16 mouse cellular contexts compared by ENCODE assay signal in genomic region chr2:148888872-148889271, GRCm38 (mm10). TPM values are rescaled to one million over a fixed set of nuclear protein-coding genes. Genes with fewer than 3 reads are reported as not detected.
DNase-seq lines count a peak whose midpoint lies in the region; ATAC-seq and TF ChIP-seq lines count a peak whose summit lies in the region.
"Had no signal": no experiment of that assay in that cellular context is flagged by ENCODE, and none has a peak within 500 bp of the region (broad histone marks: within the 10 kb centered on the region; RNA-seq: fewer than 3 reads in every experiment).

No protein-coding gene starts in this region.

- H3K27me3 ChIP-seq in forebrain, embryonic 12.5 days: no peaks in the 10 kb centered on the region
- H3K27me3 ChIP-seq in hindbrain, embryonic 15.5 days: no peaks in the 10 kb centered on the region
- no peaks in the 10 kb centered on the region for H3K27me3 ChIP-seq in midbrain, embryonic 15.5 days (replicated peaks)

- 0 out of 2 replicates have a peak overlapping the region, but pooled peaks have one; percentile 67 for H3K27ac ChIP-seq in cortical plate, adult 2 months (ENCODE audit: insufficient read depth, low read length)
- H3K27ac ChIP-seq in forebrain, embryonic 12.5 days: peak overlapping the region; percentile 90
- H3K27ac ChIP-seq in hindbrain, embryonic 15.5 days (replicated peaks): peak overlapping the region; percentile 57
- H3K27ac ChIP-seq in midbrain, embryonic 15.5 days: peak overlapping the region; percentile 77
- H3K27ac ChIP-seq: liver, embryonic 14.5 days had no signal

- no peak for DNase-seq in cerebellum, postnatal 25 days
- no peak for DNase-seq in cerebellum, adult 11 months
- DNase-seq in left cerebral cortex, postnatal 4 days: no peak
- DNase-seq: cerebellum, adult 11-12 months; gastrocnemius, postnatal 14 days; kidney, postnatal 14 days; lung, postnatal 36 days; thymus, adult 2 months had no signal

- no peak overlapping the region for H3K4me3 ChIP-seq in cortical plate, adult 2 months (ENCODE audit: insufficient read depth, low read length)
- no peak overlapping the region for H3K4me3 ChIP-seq in forebrain, embryonic 12.5 days (replicated peaks)
- no peak overlapping the region for H3K4me3 ChIP-seq in hindbrain, embryonic 15.5 days
- no peak overlapping the region for H3K4me3 ChIP-seq in midbrain, embryonic 15.5 days

- no peaks in the 10 kb centered on the region for H3K9me3 ChIP-seq in forebrain, embryonic 12.5 days
- H3K9me3 ChIP-seq in hindbrain, embryonic 15.5 days: no peaks in the 10 kb centered on the region
- H3K9me3 ChIP-seq in midbrain, embryonic 15.5 days: no peaks in the 10 kb centered on the region

- ATAC-seq in forebrain, embryonic 12.5 days (ENCODE audit: low FRiP score): no peak
- ATAC-seq in hindbrain, embryonic 15.5 days (ENCODE audit: low FRiP score, low read depth): no peak
- ATAC-seq in midbrain, embryonic 15.5 days (replicated peaks): no peak
- ATAC-seq: intestine, postnatal 0 days had no signal

- intact Hi-C loops in left cerebral cortex, postnatal 4 days (cut with DNase I): no loop called here

- WGBS in forebrain, embryonic 12.5 days: 54% methylated on average over 3 of the region's 3 CpGs
- 77% methylated on average over 3 of the region's 3 CpGs for WGBS in hindbrain, embryonic 15.5 days
- WGBS in midbrain, embryonic 15.5 days: 58% methylated on average over 3 of the region's 3 CpGs

- no peaks in the 10 kb centered on the region for H3K4me1 ChIP-seq in cortical plate, adult 2 months (ENCODE audit: control insufficient read depth, insufficient read depth, low read length)
- H3K4me1 ChIP-seq in forebrain, embryonic 12.5 days: peaks cover 21% of the 10 kb centered on the region
- H3K4me1 ChIP-seq in hindbrain, embryonic 15.5 days (replicated peaks): 0 out of 2 replicates have a peak, but pooled peaks cover 3% of the 10 kb centered on the region
- peaks cover 10% of the 10 kb centered on the region for H3K4me1 ChIP-seq in midbrain, embryonic 15.5 days

- no peak for TF ChIP-seq POLR2A in cortical plate, adult 2 months (IDR thresholded peaks at IDR 0.05; ENCODE audit: extremely low read depth, insufficient read depth, low read length)

- no peaks in the 10 kb centered on the region for H3K36me3 ChIP-seq in forebrain, embryonic 12.5 days (replicated peaks)
- H3K36me3 ChIP-seq in hindbrain, embryonic 15.5 days: no peaks in the 10 kb centered on the region
- no peaks in the 10 kb centered on the region for H3K36me3 ChIP-seq in midbrain, embryonic 15.5 days (replicated peaks)

- no peak overlapping the region for H3K4me2 ChIP-seq in forebrain, embryonic 12.5 days
- no peak overlapping the region for H3K4me2 ChIP-seq in hindbrain, embryonic 15.5 days
- no peak overlapping the region for H3K4me2 ChIP-seq in midbrain, embryonic 15.5 days

- H3K9ac ChIP-seq in forebrain, embryonic 12.5 days: no peak overlapping the region
- no peak overlapping the region for H3K9ac ChIP-seq in hindbrain, embryonic 15.5 days
- H3K9ac ChIP-seq in midbrain, embryonic 15.5 days: no peak overlapping the region
- H3K9ac ChIP-seq: liver, embryonic 14.5 days had no signal

- TF ChIP-seq CTCF in cortical plate, adult 2 months (IDR thresholded peaks at IDR 0.05; ENCODE audit: extremely low read depth, insufficient read depth, low read length): no peak

RNA-seq across cellular contexts. Expression of gene Cst3, which starts 13.4 kb away (rescaled TPM):
- 4,891 and 5,493 TPM in 2 replicates for polyA plus RNA-seq in cortical plate, adult 2 months (2012; rRNA removed)
- polyA plus RNA-seq in forebrain, embryonic 12.5 days (2016; fragmentation: Nextera tagmentation; extraction: Ambion mirVana): 290 and 307 TPM in 2 replicates
- 672 and 703 TPM in 2 replicates for polyA plus RNA-seq in hindbrain, embryonic 15.5 days (2015; fragmentation: Nextera tagmentation; extraction: Ambion mirVana)
- 514 and 563 TPM in 2 replicates for polyA plus RNA-seq in midbrain, embryonic 15.5 days (2015; fragmentation: Nextera tagmentation; extraction: Ambion mirVana)
- 100 to 1,000 TPM; 792 to 798 TPM for total RNA-seq in left cerebral cortex, postnatal 4 days (2021)

RNA-seq across cellular contexts. Expression of gene 9230104L09Rik, which starts 24.0 kb away (rescaled TPM):
- polyA plus RNA-seq in cortical plate, adult 2 months (2012; rRNA removed): not detected in 2 replicates
- polyA plus RNA-seq in forebrain, embryonic 12.5 days (2016; fragmentation: Nextera tagmentation; extraction: Ambion mirVana): not detected in 2 replicates
- polyA plus RNA-seq in hindbrain, embryonic 15.5 days (2015; fragmentation: Nextera tagmentation; extraction: Ambion mirVana): not detected in 2 replicates
- polyA plus RNA-seq in midbrain, embryonic 15.5 days (2015; fragmentation: Nextera tagmentation; extraction: Ambion mirVana): not detected in 2 replicates
- not detected for total RNA-seq in left cerebral cortex, postnatal 4 days (2021)
- total RNA-seq: layer of hippocampus, postnatal 10 days had no signal
- polyA plus RNA-seq: intestine, postnatal 0 days; limb, embryonic 11.5 days; liver, embryonic 14.5 days had no signal

RNA-seq across cellular contexts. Expression of gene Cst9, which starts 53.9 kb away (rescaled TPM):
- polyA plus RNA-seq in cortical plate, adult 2 months (2012; rRNA removed): not detected in 2 replicates
- polyA plus RNA-seq in forebrain, embryonic 12.5 days (2016; fragmentation: Nextera tagmentation; extraction: Ambion mirVana): not detected in 2 replicates
- polyA plus RNA-seq in hindbrain, embryonic 15.5 days (2015; fragmentation: Nextera tagmentation; extraction: Ambion mirVana): not detected in 2 replicates
- not detected in 2 replicates for polyA plus RNA-seq in midbrain, embryonic 15.5 days (2015; fragmentation: Nextera tagmentation; extraction: Ambion mirVana)
- total RNA-seq in left cerebral cortex, postnatal 4 days (2021): not detected
- total RNA-seq: gastrocnemius, postnatal 14 days; layer of hippocampus, postnatal 10 days had no signal
- polyA plus RNA-seq: intestine, postnatal 0 days; limb, embryonic 11.5 days had no signal
